Mouse (Mus musculus) forebrain, embryonic 16.5 days (tissue): ENCODE data around the gene 1700012B09Rik. TPM values are rescaled to one million over a fixed set of nuclear protein-coding genes. Genes with fewer than 3 reads are reported as not detected.

Source experiments
- ATAC-seq: fragments of 200-750 bp; cut with Nextera tagmentation; 2 replicates; pipeline ENCODE4 v1.8.0; 2017; ENCODE audit warnings: mild to moderate bottlenecking, moderate library complexity
- H3K27ac ChIP-seq: fragments of 300-500 bp; sonication (generic); 2 replicates; pipeline ENCODE4 v1.5.1; 2014; ENCODE audit warnings: low read length, control low read depth
- H3K27me3 ChIP-seq: fragments of 300-500 bp; sonication (generic); replicated peaks from 2 replicates; pipeline ENCODE4 v1.6.1; 2014; ENCODE audit warnings: low read length; ENCODE audit not compliant: control insufficient read depth, insufficient read depth
- H3K36me3 ChIP-seq: fragments of 300-500 bp; sonication (generic); 2 replicates; pipeline ENCODE4 v1.6.1; 2014; ENCODE audit not compliant: control insufficient read depth, insufficient read depth
- H3K4me1 ChIP-seq: fragments of 300-500 bp; sonication (generic); replicated peaks from 2 replicates; pipeline ENCODE4 v1.6.1; 2014; ENCODE audit warnings: low read length; ENCODE audit not compliant: control insufficient read depth, insufficient read depth
- H3K4me2 ChIP-seq: fragments of 300-500 bp; sonication (generic); 2 replicates; pipeline ENCODE4 v1.6.1; 2014; ENCODE audit warnings: mild to moderate bottlenecking, low read length, control low read depth
- H3K4me3 ChIP-seq: fragments of 300-500 bp; sonication (generic); replicated peaks from 2 replicates; pipeline ENCODE4 v1.5.1; 2014; ENCODE audit warnings: mild to moderate bottlenecking, low read length, control low read depth
- H3K9ac ChIP-seq: fragments of 300-500 bp; sonication (generic); replicated peaks from 2 replicates; pipeline ENCODE4 v1.6.1; 2014; ENCODE audit warnings: low read depth, low read length, control low read depth
- H3K9me3 ChIP-seq: fragments of 300-500 bp; sonication (generic); 2 replicates; pipeline ENCODE4 v1.6.1; 2016; ENCODE audit warnings: low read length; ENCODE audit not compliant: control insufficient read depth
- WGBS: fragments of 180-500 bp; shearing (Covaris S2); extraction: QIAGEN DNeasy Blood & Tissue Kit; methylation state at CpG from one replicate; pipeline ENCODE4 v1.1.7; 2014; 5-methylcytosine and 5-hydroxymethylcytosine counted together
- polyA plus RNA-seq: library from polyadenylated mRNA; unstranded; fragments of >200 nt; fragmentation: Nextera tagmentation; extraction: Ambion mirVana; gene quantifications from 2 replicates; pipeline ENCODE4 v1.2.1, GENCODE M21; 2015

1700012B09Rik gene
- polyA plus RNA-seq, 1 experiment from 2014 or later, result 2.9 TPM

GRCm38 (mm10) chr9:14769811-14770210 lies 1.0 kb downstream of the 1700012B09Rik start:
- no peak for ATAC-seq
- Histone ChIP-seq H3K9ac (no peak overlapping the region), H3K4me1 (peaks cover 3% of the 10 kb centered on the region; the same call in 1 of the 2 replicates), H3K9me3 (no peaks in the 10 kb centered on the region), H3K36me3 (no peaks in the 10 kb centered on the region), H3K4me2 (no peak overlapping the region), H3K27me3 (no peaks in the 10 kb centered on the region), H3K4me3 (no peak overlapping the region), H3K27ac (no peak overlapping the region)
- 68% methylated on average over 5 of the region's 6 CpGs for WGBS

GRCm38 (mm10) chr9:14764765-14765164 lies 6.1 kb downstream of the 1700012B09Rik start:
- ATAC-seq, result peak; percentile 70
- no peak overlapping the region for H3K9ac ChIP-seq
- no peak overlapping the region for H3K4me3 ChIP-seq
- H3K9me3 ChIP-seq, result no peaks in the 10 kb centered on the region
- H3K4me2 ChIP-seq, result no peak overlapping the region
- H3K27me3 ChIP-seq, result no peaks in the 10 kb centered on the region
- H3K27ac ChIP-seq, result no peak overlapping the region
- no peaks in the 10 kb centered on the region for H3K4me1 ChIP-seq
- H3K36me3 ChIP-seq, result no peaks in the 10 kb centered on the region
- WGBS, result 26% methylated on average over 7 of the region's 7 CpGs

GRCm38 (mm10) chr9:14759261-14759660 lies 11.6 kb downstream of the 1700012B09Rik start:
- Histone ChIP-seq H3K27me3 (no peaks in the 10 kb centered on the region), H3K4me3 (no peak overlapping the region), H3K9ac (no peak overlapping the region), H3K27ac (no peak overlapping the region), H3K4me1 (no peaks in the 10 kb centered on the region), H3K9me3 (no peaks in the 10 kb centered on the region), H3K36me3 (no peaks in the 10 kb centered on the region), H3K4me2 (no peak overlapping the region)
- no peak for ATAC-seq

- H3K4me1 ChIP-seq, result no peaks in the 10 kb centered on the region
- WGBS, result 75% methylated on average over 7 of the region's 7 CpGs
These were observed 12.2 kb downstream of the 1700012B09Rik start for GRCm38 (mm10) chr9:14758590-14758989.

GRCm38 (mm10) chr9:14754469-14754868 lies 16.4 kb downstream of the 1700012B09Rik start:
- H3K27ac ChIP-seq, result no peak overlapping the region
- no peak overlapping the region for H3K4me3 ChIP-seq
- peaks cover 14% of the 10 kb centered on the region for H3K4me1 ChIP-seq
- H3K27me3 ChIP-seq, result 0 out of 2 replicates have a peak, but pooled peaks cover 2% of the 10 kb centered on the region
- WGBS, result 85% methylated on average over 3 of the region's 3 CpGs
- H3K4me2 ChIP-seq, result no peak overlapping the region
- no peak overlapping the region for H3K9ac ChIP-seq
- no peaks in the 10 kb centered on the region for H3K36me3 ChIP-seq
- no peaks in the 10 kb centered on the region for H3K9me3 ChIP-seq
- no peak for ATAC-seq

More at GRCm38 (mm10) chr9:14758590-14758989, 12.2 kb downstream of the 1700012B09Rik start:
- Histone ChIP-seq H3K36me3 (no peaks in the 10 kb centered on the region), H3K27me3 (no peaks in the 10 kb centered on the region), H3K9me3 (no peaks in the 10 kb centered on the region), H3K9ac (no peak overlapping the region), H3K4me3 (no peak overlapping the region), H3K27ac (no peak overlapping the region), H3K4me2 (no peak overlapping the region)
- no peak for ATAC-seq

GRCm38 (mm10) chr9:14753947-14754346 lies 16.9 kb downstream of the 1700012B09Rik start:
- H3K4me3 ChIP-seq, result no peak overlapping the region
- no peak for ATAC-seq
- no peak overlapping the region for H3K27ac ChIP-seq
- H3K36me3 ChIP-seq, result no peaks in the 10 kb centered on the region
- no peaks in the 10 kb centered on the region for H3K9me3 ChIP-seq
- peaks cover 14% of the 10 kb centered on the region for H3K4me1 ChIP-seq
- H3K9ac ChIP-seq, result no peak overlapping the region
- H3K4me2 ChIP-seq, result no peak overlapping the region
- H3K27me3 ChIP-seq, result 0 out of 2 replicates have a peak, but pooled peaks cover 2% of the 10 kb centered on the region

GRCm38 (mm10) chr9:14752001-14752522 lies 18.8 kb downstream of the 1700012B09Rik start, which contains the start of gene Fut4:
Gene Fut4, minus strand, starts transcription at chr9:14752393.
- Histone ChIP-seq H3K27ac (no peak within 1 kb of the TSS), H3K36me3 (no peaks in the 10 kb centered on the region), H3K27me3 (0 out of 2 replicates have a peak, but pooled peaks cover 2% of the 10 kb centered on the region), H3K4me2 (peak within 1 kb of the TSS; percentile 92), H3K4me1 (peaks cover 14% of the 10 kb centered on the region), H3K9ac (peak within 1 kb of the TSS; percentile 63), H3K9me3 (no peaks in the 10 kb centered on the region), H3K4me3 (peak within 1 kb of the TSS; percentile 55)
- peak; percentile 69 for ATAC-seq
- WGBS, result 2% methylated on average over 28 of the region's 28 CpGs

GRCm38 (mm10) chr9:14751503-14752000 lies 19.3 kb downstream of the 1700012B09Rik start:
- H3K4me3 ChIP-seq, result peak overlapping the region; percentile 55
- H3K4me1 ChIP-seq, result peaks cover 14% of the 10 kb centered on the region
- peak overlapping the region; percentile 63 for H3K9ac ChIP-seq
- no peaks in the 10 kb centered on the region for H3K36me3 ChIP-seq
- H3K4me2 ChIP-seq, result peak overlapping the region; percentile 92
- peak; percentile 84 for ATAC-seq
- no peak overlapping the region for H3K27ac ChIP-seq
- under 1% methylated on average over 50 of the region's 50 CpGs for WGBS
- 0 out of 2 replicates have a peak, but pooled peaks cover 2% of the 10 kb centered on the region for H3K27me3 ChIP-seq
- no peaks in the 10 kb centered on the region for H3K9me3 ChIP-seq

GRCm38 (mm10) chr9:14750901-14751502 lies 19.8 kb downstream of the 1700012B09Rik start:
- no peak overlapping the region for H3K27ac ChIP-seq
- H3K4me1 ChIP-seq, result peaks cover 14% of the 10 kb centered on the region
- 0 out of 2 replicates have a peak, but pooled peaks cover 2% of the 10 kb centered on the region for H3K27me3 ChIP-seq
- H3K36me3 ChIP-seq, result no peaks in the 10 kb centered on the region
- H3K9ac ChIP-seq, result peak overlapping the region; percentile 63
- H3K9me3 ChIP-seq, result no peaks in the 10 kb centered on the region
- peak overlapping the region; percentile 92 for H3K4me2 ChIP-seq
- WGBS, result 53% methylated on average over 42 of the region's 42 CpGs
- no peak; the same call in 1 of the 2 replicates for ATAC-seq
- H3K4me3 ChIP-seq, result peak overlapping the region; percentile 55
